In genomic region chr2:92055101-92055813, GRCm38 (mm10) we compare ENCODE assay signal across 8 mouse cellular contexts. TPM values are rescaled to one million over a fixed set of nuclear protein-coding genes. Genes with fewer than 3 reads are reported as not detected.
A peak's percentile ranks its signal among the peaks of the same experiment; 100 is the strongest.
DNase-seq lines count a peak whose midpoint lies in the region; ATAC-seq and TF ChIP-seq lines count a peak whose summit lies in the region.

No protein-coding gene starts in this region.

- peak overlapping the region; percentile 70 for H3K27ac ChIP-seq in hindbrain, embryonic 15.5 days (replicated peaks)

- in situ Hi-C loops in Patski (cut with MboI; ENCODE audit: low pct_unique_long_range_greater_than_20kb), result loop anchor here (5.0 kb wide), 1 partner anchor 48 kb away; no protein-coding TSS in a partner anchor

- H3K9me3 ChIP-seq in hindbrain, embryonic 15.5 days, result no peaks in the 10 kb centered on the region

- WGBS in hindbrain, embryonic 15.5 days, result 3% methylated on average over 38 of the region's 38 CpGs

- POLR2A ChIA-PET in Patski (lab: Charles Lee), result interaction anchor here (0.6 to 1.3 kb wide), 3 partner anchors 31 to 47 kb away, joined by 3 to 6 read pairs (median 3); partner anchors contain the start of gene Creb3l1

- peak; percentile 48 for DNase-seq in Patski (ENCODE audit: low read depth, low spot score)
- DNase-seq in cerebellum, postnatal 10 days, result peak; percentile 87 to 93
- DNase-seq in frontal cortex, postnatal 36 days (ENCODE audit: low spot score in 2 of 2), result peak; percentile 87 to 88
- peak; percentile 82 for DNase-seq in left cerebral cortex, adult 11 months (ENCODE audit: low spot score)
- peak; percentile 93 for DNase-seq in lung, postnatal 36 days
- DNase-seq in retina, postnatal 1 day, result peak; percentile 92
- DNase-seq in thymus, postnatal 4 days, result peak; percentile 94

- peak overlapping the region; percentile 30 for H3K9ac ChIP-seq in hindbrain, embryonic 15.5 days

- H3K4me2 ChIP-seq in hindbrain, embryonic 15.5 days, result peak overlapping the region; percentile 75

- peaks cover 23% of the 10 kb centered on the region for H3K4me1 ChIP-seq in hindbrain, embryonic 15.5 days (replicated peaks)

- TF ChIP-seq CTCF in Patski (IDR thresholded peaks at IDR 0.05), result no peak

- ATAC-seq in Patski, result peak; percentile 27
- ATAC-seq in hindbrain, embryonic 15.5 days (ENCODE audit: low FRiP score, low read depth), result peak; percentile 51

- peaks cover 3% of the 10 kb centered on the region for H3K27me3 ChIP-seq in Patski
- H3K27me3 ChIP-seq in hindbrain, embryonic 15.5 days, result peaks cover 8% of the 10 kb centered on the region; the same call in 1 of the 2 replicates

- peak overlapping the region; percentile 38 for H3K4me3 ChIP-seq in hindbrain, embryonic 15.5 days

- CTCF ChIA-PET in Patski (lab: Charles Lee), result interaction anchor here (0.9 to 5.5 kb wide), 5 partner anchors 8 to 68 kb away, joined by 3 to 41 read pairs (median 4); no protein-coding TSS in a partner anchor

- H3K36me3 ChIP-seq in hindbrain, embryonic 15.5 days, result no peaks in the 10 kb centered on the region

RNA-seq across cellular contexts. Expression of gene Creb3l1, which starts 31.0 kb away (rescaled TPM):
- 3.6 TPM for polyA plus RNA-seq in Patski (2021)
- polyA plus RNA-seq in hindbrain, embryonic 15.5 days (2015; fragmentation: Nextera tagmentation; extraction: Ambion mirVana), result 2.2 and 2.9 TPM in 2 replicates

RNA-seq across cellular contexts. Expression of gene Phf21a, which starts 37.7 kb away (rescaled TPM):
- polyA plus RNA-seq in Patski (2021), result 69.9 TPM
- polyA plus RNA-seq in hindbrain, embryonic 15.5 days (2015; fragmentation: Nextera tagmentation; extraction: Ambion mirVana), result 34.1 and 37.2 TPM in 2 replicates

Comparison
In these comparisons a context has a peak if more than half of its experiments do, and no peak if none do; other contexts are left out.
1. Peak in every context shown above with its lines: DNase-seq, ATAC-seq, H3K4me3 ChIP-seq and H3K27ac ChIP-seq.